Mouse (Mus musculus) v-Abl transformed pro-B cells (cell line): Measurements from ENCODE around the gene Kcnj2.

Experiments
- in situ Hi-C, 2 experiments: fragments of 400-800 bp; cut with MboI; formaldehyde crosslinking; loops; one replicate each; pipeline ENCODE4 v1.15.1; 2025; ENCODE audit not compliant: unreplicated experiment in 2 of 2

Gene Kcnj2

GRCm38 (mm10) chr11:111088226-111088625, 22.3 kb downstream of the Kcnj2 start:
- in situ Hi-C loops, result no loop called here

- in situ Hi-C loops, result no loop called here
These were observed 22.8 kb downstream of the Kcnj2 start for GRCm38 (mm10) chr11:111088812-111089211.

- in situ Hi-C loops, result no loop called here
These were observed 25.2 kb downstream of the Kcnj2 start for GRCm38 (mm10) chr11:111091117-111091516.

- in situ Hi-C loops, result no loop called here
These were observed 27.0 kb downstream of the Kcnj2 start for GRCm38 (mm10) chr11:111092967-111093366.

- in situ Hi-C loops, result no loop called here
These were observed 30.6 kb downstream of the Kcnj2 start for GRCm38 (mm10) chr11:111096612-111097011.

- in situ Hi-C loops, result no loop called here
These were observed 34.2 kb downstream of the Kcnj2 start for GRCm38 (mm10) chr11:111100131-111100530.

- in situ Hi-C loops, result no loop called here
These were observed 34.7 kb downstream of the Kcnj2 start for GRCm38 (mm10) chr11:111100651-111101050.

GRCm38 (mm10) chr11:111101620-111102176, 35.7 kb downstream of the Kcnj2 start:
- in situ Hi-C loops, result no loop called here

- in situ Hi-C loops, result no loop called here
These were observed 38.5 kb downstream of the Kcnj2 start for GRCm38 (mm10) chr11:111104422-111104821.

GRCm38 (mm10) chr11:111108130-111108529, 42.2 kb downstream of the Kcnj2 start:
- in situ Hi-C loops, result no loop called here

- in situ Hi-C loops, result no loop called here
These were observed 55.5 kb downstream of the Kcnj2 start for GRCm38 (mm10) chr11:111121514-111121913.

GRCm38 (mm10) chr11:111123324-111123723, 57.4 kb downstream of the Kcnj2 start:
- in situ Hi-C loops, result no loop called here

GRCm38 (mm10) chr11:111125963-111126362, 60.0 kb downstream of the Kcnj2 start:
- in situ Hi-C loops, result no loop called here
